Mouse (Mus musculus) heart, embryonic 11.5 days (tissue): ENCODE data around the gene Ppfia1. TPM values are rescaled to one million over a fixed set of nuclear protein-coding genes. Genes with fewer than 3 reads are reported as not detected.

Experiments used
- ATAC-seq: fragments of 200-750 bp; cut with Nextera tagmentation; replicated peaks from 2 replicates; pipeline ENCODE4 v1.8.0; 2017; ENCODE audit warnings: moderate library complexity; ENCODE audit not compliant: insufficient number of reproducible peaks, low FRiP score, low TSS enrichment
- H3K27ac ChIP-seq: fragments of 300-500 bp; sonication (generic); 2 replicates; pipeline ENCODE4 v1.5.1; 2014; ENCODE audit warnings: mild to moderate bottlenecking, low read depth, low read length
- H3K27me3 ChIP-seq: fragments of 300-500 bp; sonication (generic); 2 replicates; pipeline ENCODE4 v1.6.1; 2014; ENCODE audit warnings: mild to moderate bottlenecking, low read length, mixed read lengths; ENCODE audit not compliant: control insufficient read depth, insufficient read depth
- H3K36me3 ChIP-seq: fragments of 300-500 bp; sonication (generic); 2 replicates; pipeline ENCODE4 v1.6.1; 2014; ENCODE audit warnings: mild to moderate bottlenecking, low read length, moderate library complexity, mixed read lengths; ENCODE audit not compliant: control insufficient read depth, insufficient read depth
- H3K4me1 ChIP-seq: fragments of 300-500 bp; sonication (generic); 2 replicates; pipeline ENCODE4 v1.6.1; 2014; ENCODE audit warnings: low read length; ENCODE audit not compliant: control insufficient read depth, insufficient read depth
- H3K4me2 ChIP-seq: fragments of 300-500 bp; sonication (generic); 2 replicates; pipeline ENCODE4 v1.6.1; 2014; ENCODE audit warnings: mild to moderate bottlenecking, moderate library complexity
- H3K4me3 ChIP-seq: fragments of 300-500 bp; sonication (generic); 2 replicates; pipeline ENCODE4 v1.5.1; 2014; ENCODE audit warnings: low read depth, low read length
- H3K9ac ChIP-seq: fragments of 300-500 bp; sonication (generic); 2 replicates; pipeline ENCODE4 v1.6.1; 2014; ENCODE audit warnings: mild to moderate bottlenecking, low read depth, low read length, moderate library complexity
- H3K9me3 ChIP-seq: fragments of 300-500 bp; sonication (generic); replicated peaks from 2 replicates; pipeline ENCODE4 v1.6.1; 2016; ENCODE audit warnings: low read length; ENCODE audit not compliant: control insufficient read depth
- WGBS: fragments of 180-500 bp; shearing (Covaris S2); extraction: QIAGEN DNeasy Blood & Tissue Kit; methylation state at CpG from one replicate; pipeline ENCODE4 v1.1.7; 2014; ENCODE audit not compliant: insufficient replicate concordance; 5-methylcytosine and 5-hydroxymethylcytosine counted together
- polyA plus RNA-seq: library from polyadenylated mRNA; unstranded; fragments of >200 nt; fragmentation: Nextera tagmentation; extraction: Ambion mirVana; gene quantifications from 2 replicates; pipeline ENCODE4 v1.2.1, GENCODE M21; 2014

Ppfia1 gene
- polyA plus RNA-seq, 1 experiment from 2014 or later, result 28.9 TPM

- H3K9me3 ChIP-seq, result no peaks in the 10 kb centered on the region
- ATAC-seq, result no peak
- H3K27me3 ChIP-seq, result no peaks in the 10 kb centered on the region
- WGBS, result 79% methylated on average over 4 of the region's 4 CpGs
- no peak overlapping the region for H3K27ac ChIP-seq
- no peak overlapping the region for H3K4me3 ChIP-seq
- H3K4me2 ChIP-seq, result no peak overlapping the region
- H3K36me3 ChIP-seq, result no peaks in the 10 kb centered on the region
- no peak overlapping the region for H3K9ac ChIP-seq
- no peaks in the 10 kb centered on the region for H3K4me1 ChIP-seq
Observed at GRCm38 (mm10) chr7:144560594-144560993, 7.1 kb upstream of the Ppfia1 start.

- Histone ChIP-seq H3K36me3 (no peaks in the 10 kb centered on the region), H3K4me1 (no peaks in the 10 kb centered on the region), H3K9ac (no peak overlapping the region), H3K9me3 (no peaks in the 10 kb centered on the region), H3K27ac (no peak overlapping the region), H3K27me3 (no peaks in the 10 kb centered on the region), H3K4me3 (no peak overlapping the region), H3K4me2 (no peak overlapping the region)
- 57% methylated on average over 6 of the region's 6 CpGs for WGBS
- no peak for ATAC-seq
Observed at GRCm38 (mm10) chr7:144558552-144558951, 5.0 kb upstream of the Ppfia1 start.

- peak overlapping the region; percentile 89 for H3K4me2 ChIP-seq
- H3K27ac ChIP-seq, result no peak overlapping the region
- peak overlapping the region; percentile 87 for H3K4me3 ChIP-seq
- no peaks in the 10 kb centered on the region for H3K9me3 ChIP-seq
- H3K36me3 ChIP-seq, result peaks cover 15% of the 10 kb centered on the region
- no peak for ATAC-seq
- H3K27me3 ChIP-seq, result no peaks in the 10 kb centered on the region
- 28% methylated on average over 8 of the region's 8 CpGs for WGBS
- H3K9ac ChIP-seq, result peak overlapping the region; percentile 76
- peaks cover 21% of the 10 kb centered on the region for H3K4me1 ChIP-seq
Observed at GRCm38 (mm10) chr7:144554123-144554472, 569 bp upstream of the Ppfia1 start.

- Histone ChIP-seq H3K4me3 (peak overlapping the region; percentile 87), H3K27ac (no peak overlapping the region), H3K36me3 (peaks cover 18% of the 10 kb centered on the region), H3K9ac (peak overlapping the region; percentile 93), H3K4me2 (peak overlapping the region; percentile 89), H3K4me1 (peaks cover 21% of the 10 kb centered on the region), H3K9me3 (no peaks in the 10 kb centered on the region), H3K27me3 (no peaks in the 10 kb centered on the region)
- ATAC-seq, result no peak
- 82% methylated on average over 8 of the region's 8 CpGs for WGBS
Observed at GRCm38 (mm10) chr7:144552274-144552673, 1.3 kb downstream of the Ppfia1 start.

GRCm38 (mm10) chr7:144550811-144551210 lies 2.7 kb downstream of the Ppfia1 start:
- WGBS, result 48% methylated on average over 1 of the region's 1 CpGs
- peaks cover 21% of the 10 kb centered on the region for H3K4me1 ChIP-seq
- H3K27ac ChIP-seq, result no peak overlapping the region
- no peaks in the 10 kb centered on the region for H3K27me3 ChIP-seq
- peaks cover 18% of the 10 kb centered on the region for H3K36me3 ChIP-seq
- ATAC-seq, result no peak
- H3K4me3 ChIP-seq, result no peak overlapping the region
- no peak overlapping the region for H3K9ac ChIP-seq
- H3K9me3 ChIP-seq, result no peaks in the 10 kb centered on the region
- no peak overlapping the region for H3K4me2 ChIP-seq

- H3K36me3 ChIP-seq, result peaks cover 18% of the 10 kb centered on the region
- H3K27ac ChIP-seq, result no peak overlapping the region
- peaks cover 25% of the 10 kb centered on the region for H3K4me1 ChIP-seq
- no peaks in the 10 kb centered on the region for H3K9me3 ChIP-seq
- H3K4me2 ChIP-seq, result no peak overlapping the region
- WGBS, result 98% methylated on average over 2 of the region's 2 CpGs
- H3K9ac ChIP-seq, result no peak overlapping the region
- ATAC-seq, result no peak
- H3K4me3 ChIP-seq, result no peak overlapping the region
- H3K27me3 ChIP-seq, result no peaks in the 10 kb centered on the region
Observed at GRCm38 (mm10) chr7:144549904-144550566, 3.5 kb downstream of the Ppfia1 start.

GRCm38 (mm10) chr7:144545231-144545630 lies 8.3 kb downstream of the Ppfia1 start:
- Histone ChIP-seq H3K27me3 (no peaks in the 10 kb centered on the region), H3K4me3 (no peak overlapping the region), H3K4me2 (no peak overlapping the region), H3K9ac (no peak overlapping the region), H3K9me3 (no peaks in the 10 kb centered on the region), H3K27ac (peak overlapping the region; percentile 82), H3K4me1 (peaks cover 4% of the 10 kb centered on the region; the same call in 1 of the 2 replicates), H3K36me3 (peaks cover 11% of the 10 kb centered on the region)
- ATAC-seq, result 0 out of 2 replicates have a peak, but pooled peaks have one; percentile 31
- 51% methylated on average over 3 of the region's 3 CpGs for WGBS

- Histone ChIP-seq H3K4me1 (peaks cover 29% of the 10 kb centered on the region), H3K4me2 (no peak overlapping the region), H3K4me3 (no peak overlapping the region), H3K27ac (no peak overlapping the region), H3K27me3 (no peaks in the 10 kb centered on the region), H3K9ac (no peak overlapping the region), H3K36me3 (no peaks in the 10 kb centered on the region), H3K9me3 (no peaks in the 10 kb centered on the region)
- ATAC-seq, result no peak
- 80% methylated on average over 5 of the region's 5 CpGs for WGBS
Observed at GRCm38 (mm10) chr7:144541351-144541750, 12.2 kb downstream of the Ppfia1 start.

GRCm38 (mm10) chr7:144539146-144539545 lies 14.4 kb downstream of the Ppfia1 start:
- Histone ChIP-seq H3K9ac (no peak overlapping the region), H3K4me3 (no peak overlapping the region), H3K4me1 (peaks cover 25% of the 10 kb centered on the region), H3K4me2 (no peak overlapping the region), H3K9me3 (no peaks in the 10 kb centered on the region), H3K36me3 (no peaks in the 10 kb centered on the region), H3K27ac (peak overlapping the region; percentile 4), H3K27me3 (no peaks in the 10 kb centered on the region)
- 42% methylated on average over 2 of the region's 2 CpGs for WGBS
- ATAC-seq, result peak; percentile 78; the same call in 1 of the 2 replicates
